Mouse (Mus musculus): Measurements from ENCODE around the gene Dclk1.
"Not testable (repeated sequence)": the region's sequence is repeated elsewhere in the genome, so short reads cannot be mapped to it uniquely, and the experiment has no call there.

Gene Dclk1

DNA sequence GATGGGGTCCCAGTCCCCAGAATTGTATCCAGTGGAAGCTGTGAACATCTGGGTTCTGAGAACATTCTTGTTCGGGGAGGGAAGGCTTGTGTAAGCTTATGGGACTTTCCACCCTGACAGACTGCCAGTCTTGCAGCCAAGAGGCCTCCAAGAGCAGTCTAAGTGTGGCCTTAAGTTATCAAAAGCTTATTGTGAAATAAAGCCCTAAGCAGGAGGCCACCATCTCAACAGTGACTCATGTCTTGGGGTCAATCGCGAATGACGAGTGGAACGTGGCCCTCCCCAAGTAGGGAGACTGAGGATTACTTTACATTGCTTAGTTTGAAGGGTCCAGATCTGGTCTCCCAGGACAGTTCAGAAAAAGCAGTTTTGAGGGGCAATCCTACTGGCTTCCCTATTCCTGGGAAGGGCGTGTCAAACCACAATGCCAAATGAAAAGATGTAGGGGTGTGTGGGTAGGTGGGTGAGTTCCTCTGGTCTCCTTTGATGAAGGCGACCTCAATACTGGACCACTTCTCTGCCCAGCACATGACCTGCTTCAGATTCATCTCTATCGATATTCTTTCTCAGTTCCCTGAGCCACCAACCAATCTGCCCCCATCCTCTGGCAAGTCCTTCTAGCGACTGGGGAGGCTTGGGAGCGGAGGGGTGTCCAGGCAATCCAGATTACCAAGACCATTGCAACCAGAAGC lies at the start of gene Dclk1:
Gene Dclk1, plus strand, starts transcription at position 635 of the 692 bp plus-strand sequence.
- DNase-seq: no peak

DNA sequence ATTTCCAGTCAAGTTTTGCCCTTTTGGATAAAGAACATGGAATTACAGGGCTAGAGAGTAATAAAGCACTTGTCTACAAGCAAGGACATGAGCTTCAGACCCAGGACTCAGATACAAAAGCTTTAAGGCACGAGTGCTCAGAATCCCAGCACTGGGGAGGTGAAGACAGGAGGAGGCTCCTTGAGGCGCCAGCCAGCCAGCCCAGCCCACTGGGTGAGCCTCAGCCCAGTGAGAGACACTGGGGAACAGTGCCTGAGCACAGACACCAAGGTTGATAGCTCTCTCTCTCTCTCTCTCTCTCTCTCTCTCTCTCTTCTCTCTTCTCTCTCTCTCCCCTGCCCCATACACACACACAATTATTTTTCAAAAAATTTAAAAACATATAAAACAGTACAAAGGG lies 48.8 kb upstream of the Dclk1 start:
- no peak for DNase-seq

DNA sequence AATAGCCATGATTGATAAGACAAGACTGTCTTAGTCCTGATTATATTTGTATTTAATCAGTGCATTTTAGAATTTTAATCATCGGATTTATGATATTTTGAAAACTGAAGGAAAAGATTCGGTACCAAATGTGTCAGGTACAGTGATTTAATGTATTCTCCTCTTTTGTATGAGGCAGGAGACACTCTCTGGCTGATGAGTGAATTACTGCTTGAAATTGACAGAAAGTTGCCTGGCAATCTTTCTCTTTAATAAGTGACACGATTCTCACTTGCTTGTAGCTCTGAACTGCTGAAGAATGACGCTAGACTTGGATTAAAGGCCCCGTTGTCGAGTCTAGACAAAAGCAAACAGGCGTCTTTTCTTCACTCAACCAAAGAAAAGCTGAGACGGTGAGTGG lies 47.4 kb upstream of the Dclk1 start:
- DNase-seq: no peak

DNA sequence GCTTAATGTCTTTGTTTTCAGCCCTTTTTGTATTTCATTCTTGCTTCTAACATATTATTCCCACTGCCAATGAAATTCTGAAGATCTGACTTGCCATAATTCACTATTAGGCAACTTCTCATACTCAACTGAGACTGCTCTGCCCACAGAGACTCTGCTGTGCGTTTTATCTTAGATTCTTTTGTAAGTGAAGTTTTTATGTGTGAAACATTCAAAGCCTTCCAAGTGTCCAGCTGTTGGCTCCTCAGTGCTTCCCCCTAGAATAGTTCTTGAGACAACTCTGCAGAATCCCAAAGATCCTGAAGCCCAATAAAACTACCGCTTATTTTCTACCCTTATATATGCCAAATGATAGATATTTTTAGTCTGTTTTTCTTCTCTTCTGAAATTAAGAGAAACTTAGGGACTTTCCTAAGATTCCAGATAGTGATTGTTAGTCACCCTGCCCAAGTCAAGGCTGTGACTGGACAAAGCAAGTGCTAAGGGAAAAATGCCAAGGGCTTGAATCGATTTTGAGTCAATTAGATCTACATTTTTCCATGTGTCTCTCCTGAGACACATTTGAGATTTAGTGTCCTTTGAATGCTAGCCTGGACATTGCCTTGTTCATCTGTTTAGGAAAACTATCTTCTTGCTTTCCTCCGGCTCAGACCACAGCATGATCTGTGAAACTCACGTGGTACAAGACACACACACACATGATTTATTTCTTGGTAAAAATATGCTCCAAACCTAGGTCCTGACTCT lies 46.4 kb upstream of the Dclk1 start:
- no peak for DNase-seq

DNA sequence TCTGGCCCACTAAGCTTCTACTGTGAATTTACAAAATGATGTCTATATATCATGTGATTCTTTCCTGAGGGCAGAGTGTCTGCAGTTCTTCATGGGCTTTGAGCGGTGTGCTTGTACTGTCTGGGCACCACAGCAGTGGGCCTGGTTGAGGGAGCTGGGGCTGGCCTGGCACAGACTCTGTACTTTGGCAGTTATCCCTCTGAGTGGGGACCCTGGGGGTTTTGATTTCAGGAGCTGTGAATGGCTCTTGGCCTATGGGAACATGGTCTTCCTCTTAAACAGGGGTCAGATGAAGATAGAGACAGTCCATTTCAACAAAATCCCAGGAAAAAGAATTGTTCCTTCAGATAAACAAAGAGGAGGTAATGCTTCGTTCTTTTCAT lies 45.8 kb upstream of the Dclk1 start:
- no peak for DNase-seq

DNA sequence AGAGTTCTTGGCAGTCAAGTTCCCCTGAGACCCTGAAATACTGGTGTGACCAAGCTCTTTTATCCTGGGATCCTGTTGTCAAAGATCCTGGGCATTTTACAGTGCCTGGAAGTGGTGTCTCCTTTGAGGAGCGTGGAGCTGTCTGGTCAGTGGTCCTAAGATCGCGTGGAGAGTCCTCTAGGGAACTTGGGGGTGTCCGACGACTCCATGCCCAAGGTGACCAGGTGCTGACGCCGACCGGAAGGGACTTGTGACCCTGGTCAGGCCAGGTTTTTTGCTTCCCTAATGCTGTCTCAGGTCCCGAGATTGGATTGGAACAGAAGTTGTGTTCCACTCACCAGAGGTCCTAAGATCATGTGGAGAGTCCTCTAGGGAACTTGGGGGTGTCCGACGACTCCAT lies 38.5 kb upstream of the Dclk1 start:
- not testable (repeated sequence) for DNase-seq

DNA sequence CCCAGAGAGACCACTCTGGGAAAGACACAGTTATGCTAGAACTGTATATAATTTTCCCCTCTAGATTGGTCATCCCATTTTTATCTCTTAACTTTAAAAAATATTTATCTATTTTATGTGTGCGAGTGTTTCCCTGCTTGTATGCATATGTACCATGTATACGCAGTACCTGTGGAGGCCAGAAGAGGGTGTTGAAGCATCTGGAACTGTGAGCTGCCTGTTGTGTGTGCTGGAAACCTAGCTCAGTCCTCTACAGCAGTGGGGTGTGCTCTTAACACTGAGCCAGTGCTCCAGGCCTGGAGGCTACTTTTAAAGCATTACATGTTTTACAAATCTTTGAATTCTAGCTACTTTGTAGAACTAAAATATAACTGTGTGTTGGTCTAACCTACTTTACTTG lies 35.8 kb upstream of the Dclk1 start:
- DNase-seq: no peak

DNA sequence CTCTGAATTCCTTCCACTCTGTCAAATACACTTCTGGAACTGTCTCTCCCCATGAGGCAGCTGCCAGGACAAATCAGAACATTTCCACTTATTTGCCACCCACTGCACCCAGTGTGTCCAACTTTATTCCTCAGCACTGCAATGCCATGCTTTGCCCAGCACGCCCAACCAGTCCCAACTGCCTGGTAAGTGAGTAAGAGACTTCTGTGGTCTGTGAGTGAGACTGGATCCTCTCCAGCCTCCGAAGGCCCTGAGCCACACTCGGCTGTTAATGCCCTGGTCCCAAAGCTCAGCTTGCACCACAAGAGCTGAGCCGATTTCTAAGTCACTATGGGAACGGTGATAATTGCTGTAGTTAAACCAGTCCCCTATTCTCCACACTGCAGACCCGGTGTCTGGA lies 34.5 kb upstream of the Dclk1 start:
- no peak for DNase-seq

DNA sequence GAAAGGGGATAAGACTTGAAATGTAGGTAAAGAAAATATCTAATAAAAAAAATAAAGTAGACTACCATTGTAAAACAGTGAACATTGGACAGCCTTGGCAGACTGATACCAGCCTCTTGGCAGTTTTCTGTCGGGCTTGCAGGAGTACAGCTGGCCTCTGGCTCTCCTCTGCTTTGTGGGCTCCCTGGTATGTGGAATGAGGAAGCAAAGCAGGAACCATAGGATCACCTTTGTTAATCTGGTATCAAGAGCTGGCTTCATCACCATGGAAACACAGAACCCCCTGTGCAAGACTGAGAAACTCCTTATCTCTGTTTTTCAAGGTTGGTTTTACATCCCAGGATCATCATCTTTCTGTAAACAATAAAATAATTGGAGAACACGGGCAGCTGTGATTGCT lies 29.9 kb upstream of the Dclk1 start:
- no peak for DNase-seq

DNA sequence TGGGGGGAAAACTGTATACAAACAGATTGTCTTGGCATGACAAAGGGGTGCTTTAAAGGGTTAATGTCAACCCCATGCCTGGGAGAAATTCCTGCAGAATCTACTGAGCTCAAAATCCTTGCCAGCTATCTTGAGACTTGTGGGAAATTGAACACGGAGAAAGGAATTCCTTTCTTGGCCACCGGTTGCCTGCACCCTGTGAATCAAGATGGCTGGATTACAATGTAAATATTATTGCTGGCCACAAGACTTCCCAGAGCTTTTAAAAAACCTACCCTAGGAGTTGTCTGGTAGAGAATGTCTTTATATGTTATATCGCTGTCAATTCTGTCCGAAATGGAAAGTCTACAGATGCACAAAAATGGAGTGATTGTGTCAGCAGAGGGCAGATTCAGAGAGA lies 28.4 kb upstream of the Dclk1 start:
- no peak for DNase-seq

DNA sequence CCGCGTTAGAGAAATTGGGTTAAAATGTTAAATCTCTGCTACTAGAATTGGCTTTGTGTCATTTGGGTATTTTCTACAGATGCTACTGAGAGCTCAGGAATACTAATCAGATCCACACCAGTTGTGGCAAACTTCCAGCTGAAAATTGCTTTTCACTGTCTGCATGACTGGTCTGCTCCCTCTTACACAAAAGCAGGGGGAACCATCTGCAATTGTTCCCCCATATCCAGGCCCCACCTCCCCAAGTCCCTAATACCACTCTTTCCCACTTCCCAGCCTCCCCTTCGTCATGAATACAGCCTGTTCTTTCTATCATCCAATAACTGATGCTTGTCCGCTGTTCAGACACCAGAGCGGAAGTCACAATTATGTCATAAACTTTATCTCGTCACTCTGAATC lies 27.8 kb upstream of the Dclk1 start:
- no peak for DNase-seq

DNA sequence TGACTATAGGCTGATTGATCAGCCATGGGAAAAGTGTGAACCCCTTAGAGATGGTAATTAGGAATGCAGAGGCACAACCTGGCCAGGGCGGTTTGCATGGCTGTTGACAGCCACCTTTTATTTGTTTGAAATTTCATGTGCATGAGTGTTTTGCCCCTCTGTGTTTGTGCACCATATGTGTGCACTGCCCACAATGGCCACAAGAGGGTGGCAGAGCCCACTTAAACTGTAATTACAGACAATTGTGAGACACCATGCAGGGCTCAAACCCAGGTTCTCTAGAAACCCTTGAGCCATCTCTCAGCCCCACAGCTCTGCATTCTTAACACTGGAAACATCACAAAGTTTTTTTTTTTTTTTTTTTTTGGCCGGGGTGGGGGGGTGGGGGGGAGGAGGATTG lies 19.7 kb upstream of the Dclk1 start:
- no peak for DNase-seq

DNA sequence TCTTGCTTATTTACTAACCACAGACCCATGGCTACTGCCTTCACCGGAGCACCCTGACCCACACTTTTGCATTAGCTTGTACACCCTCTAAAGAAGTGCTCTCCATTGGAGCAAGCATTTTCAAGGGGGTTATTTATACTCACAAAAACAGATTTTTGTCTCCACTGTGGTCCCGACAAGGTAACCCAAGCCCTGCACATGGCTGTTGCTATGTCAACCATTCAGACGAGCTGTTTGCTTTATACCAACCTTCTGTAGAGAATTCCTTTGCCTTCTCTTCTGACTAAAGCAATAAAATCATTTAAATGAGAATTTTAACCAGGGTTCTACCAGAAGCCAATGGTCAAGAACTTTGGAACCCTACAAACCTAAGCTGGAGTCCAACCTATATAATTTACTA lies 18.3 kb upstream of the Dclk1 start:
- DNase-seq: no peak

DNA sequence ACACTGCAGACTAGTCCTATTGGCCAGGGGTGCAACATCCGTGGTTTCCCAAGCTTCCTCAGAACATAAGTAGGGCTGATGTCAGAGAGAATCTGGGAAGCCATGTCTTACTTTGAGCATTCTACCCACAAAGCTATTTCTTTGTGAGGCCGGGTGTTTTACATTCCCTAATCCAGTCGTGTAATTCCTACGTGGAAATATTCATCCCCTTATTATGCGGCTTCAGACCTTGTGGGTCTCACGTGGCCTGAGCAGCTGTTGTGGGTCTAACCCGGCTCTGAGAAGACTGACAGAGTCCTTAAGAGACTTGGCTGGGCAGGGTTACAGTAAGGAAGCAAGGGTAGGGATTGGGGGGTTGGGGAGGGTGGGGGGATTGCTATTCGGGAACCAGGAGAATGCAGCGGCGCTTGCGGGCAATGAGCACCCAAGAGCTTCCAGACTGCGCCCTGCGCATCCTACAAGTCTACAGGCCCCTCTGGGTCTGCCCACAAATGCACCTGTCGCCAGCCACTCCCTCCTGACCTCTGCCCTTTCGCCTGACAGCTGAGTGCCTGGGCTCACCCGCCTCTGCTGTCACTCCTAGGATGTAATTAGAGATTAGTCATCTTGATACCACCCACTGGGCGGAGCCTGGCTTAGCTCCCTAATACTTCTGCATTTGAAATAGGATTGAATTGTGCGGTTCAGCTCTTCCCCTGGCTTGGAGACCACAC lies 15.5 kb upstream of the Dclk1 start:
- peak; percentile 23 for DNase-seq

DNA sequence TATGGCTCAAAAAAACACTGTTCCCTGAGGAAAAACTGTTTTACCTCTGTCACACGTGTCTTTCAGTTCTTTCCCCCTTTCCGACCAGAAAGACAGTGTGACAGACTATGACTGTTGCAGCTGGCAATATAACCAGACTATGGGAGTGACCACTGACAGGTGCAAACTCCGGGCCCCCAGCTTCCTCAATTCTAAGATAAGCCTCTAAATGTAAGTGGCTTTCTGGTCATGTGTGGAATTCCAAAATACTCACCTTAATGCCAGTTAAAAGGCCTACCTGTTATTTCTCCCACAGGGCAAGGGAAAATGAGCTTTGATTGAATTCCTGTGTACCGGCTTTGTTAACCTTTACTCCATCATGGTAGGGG lies 15.0 kb upstream of the Dclk1 start:
- DNase-seq: no peak

DNA sequence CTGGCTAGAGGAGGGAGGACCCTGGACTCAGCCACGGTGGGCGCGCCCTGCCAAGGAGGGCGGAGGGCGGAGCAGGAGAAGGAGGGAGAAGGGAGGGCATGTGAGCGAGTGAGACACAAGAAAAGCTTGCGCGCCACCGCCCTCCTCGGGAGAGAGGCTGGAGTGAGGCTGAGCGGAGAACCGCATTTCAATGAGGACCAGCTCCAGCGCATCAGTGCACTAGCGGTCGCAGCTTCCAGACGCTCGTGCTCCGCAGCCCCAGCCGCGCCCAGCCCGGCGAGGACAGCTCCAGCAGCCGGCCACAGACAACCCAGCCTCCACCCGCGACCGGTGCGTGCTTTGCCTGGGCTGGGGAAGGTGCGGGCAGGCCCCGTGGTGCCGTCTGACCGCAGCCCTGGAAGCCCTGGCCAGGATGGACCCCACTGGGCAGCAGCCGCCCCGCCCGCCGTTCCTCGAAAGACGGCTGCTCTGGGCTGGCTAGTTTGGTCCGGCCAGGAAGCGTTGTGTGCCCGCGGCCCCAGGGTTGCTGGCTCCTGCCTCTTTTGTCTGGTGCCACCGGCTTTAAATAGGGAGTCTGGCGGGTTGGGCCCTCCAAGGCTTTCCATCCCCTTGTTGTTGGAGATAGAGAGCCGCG lies 375 bp downstream of the Dclk1 start:
- DNase-seq: peak; percentile 85

DNA sequence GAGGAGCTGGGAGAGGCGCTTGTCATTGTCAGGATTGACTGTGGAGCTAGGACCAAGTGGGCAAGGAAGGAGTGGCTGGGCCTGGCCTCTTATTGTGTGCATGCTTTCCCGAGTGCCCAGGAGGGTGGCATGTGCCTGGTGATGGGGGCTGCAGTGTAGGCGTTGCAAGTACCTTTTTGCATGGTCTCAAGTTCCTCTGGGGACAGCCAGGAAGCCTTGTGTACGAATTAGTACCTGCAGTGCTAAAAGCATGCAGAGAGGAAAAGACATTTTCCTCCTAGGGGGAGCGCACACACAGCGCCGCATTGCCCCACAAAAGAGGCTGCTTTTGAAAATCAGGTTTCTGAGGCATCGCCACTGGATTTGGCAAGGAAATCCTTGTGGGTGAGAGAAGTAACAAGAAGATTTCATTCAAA lies 900 bp downstream of the Dclk1 start:
- DNase-seq: no peak

DNA sequence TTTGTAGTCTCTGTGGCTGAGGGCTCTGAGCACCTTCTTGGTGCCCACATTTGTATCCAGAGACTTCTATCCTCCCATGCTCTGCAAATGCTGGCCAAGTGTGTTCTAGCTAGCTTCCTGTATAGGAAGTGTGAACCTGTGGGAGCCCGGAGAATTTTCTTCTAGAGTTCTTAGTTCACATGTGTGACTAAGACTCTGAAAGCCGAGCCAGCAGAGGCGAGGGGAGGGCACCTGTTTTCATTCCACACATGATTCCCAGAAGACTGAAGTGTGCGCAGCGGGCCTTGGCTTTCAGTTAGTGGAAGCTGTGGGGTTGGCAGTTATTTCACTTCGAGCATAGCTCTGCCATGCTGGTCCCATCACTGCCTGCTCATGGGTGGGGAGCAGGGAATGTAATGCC lies 1.9 kb downstream of the Dclk1 start:
- DNase-seq: peak; percentile 44

DNA sequence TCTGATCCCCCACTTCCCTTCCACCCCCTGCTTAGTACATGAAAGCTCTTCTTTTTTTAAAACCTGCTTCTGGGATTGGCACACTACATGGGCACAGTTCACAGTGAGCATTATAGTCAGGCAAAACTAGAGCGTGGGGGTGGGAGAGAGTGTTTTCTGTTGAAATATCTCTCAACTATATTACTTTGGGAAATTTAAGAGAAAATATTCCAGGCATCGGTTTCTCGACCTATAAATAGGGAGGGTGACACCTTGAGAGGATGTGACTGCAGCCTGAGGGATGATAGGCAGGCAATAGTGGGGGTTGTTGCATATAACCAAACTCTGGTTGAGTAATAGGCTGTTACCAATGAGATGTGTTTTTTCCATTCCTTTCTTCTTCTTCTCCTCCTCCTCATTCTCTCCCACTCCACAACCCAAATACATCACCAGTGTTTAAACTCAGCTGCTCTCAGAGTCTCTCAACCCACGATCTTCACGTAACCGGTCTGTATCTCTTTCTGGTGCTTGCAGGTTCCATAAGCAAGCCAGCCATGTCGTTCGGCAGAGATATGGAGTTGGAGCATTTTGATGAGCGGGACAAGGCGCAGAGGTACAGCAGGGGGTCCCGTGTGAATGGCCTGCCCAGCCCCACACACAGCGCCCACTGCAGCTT lies 4.6 kb downstream of the Dclk1 start:
- DNase-seq: no peak

DNA sequence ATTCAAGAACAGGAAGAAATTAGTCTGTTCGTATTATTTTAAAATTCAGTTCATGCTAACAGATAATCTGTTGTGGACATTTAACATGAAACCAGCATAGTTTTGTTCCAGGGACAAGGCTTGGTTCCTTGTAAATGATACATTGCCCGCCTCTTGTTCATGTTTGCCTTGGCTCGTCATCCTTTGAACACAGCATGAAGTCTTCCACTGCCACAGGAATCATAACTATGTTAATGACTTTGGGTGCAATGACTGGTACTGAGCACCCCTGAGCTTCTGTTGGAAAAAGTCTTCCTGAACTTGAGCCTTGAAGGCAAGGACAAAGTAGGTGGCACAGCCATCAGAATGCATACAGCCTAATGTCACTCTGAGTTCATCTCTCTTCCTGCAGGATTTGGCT lies 5.9 kb downstream of the Dclk1 start:
- DNase-seq: no peak

DNA sequence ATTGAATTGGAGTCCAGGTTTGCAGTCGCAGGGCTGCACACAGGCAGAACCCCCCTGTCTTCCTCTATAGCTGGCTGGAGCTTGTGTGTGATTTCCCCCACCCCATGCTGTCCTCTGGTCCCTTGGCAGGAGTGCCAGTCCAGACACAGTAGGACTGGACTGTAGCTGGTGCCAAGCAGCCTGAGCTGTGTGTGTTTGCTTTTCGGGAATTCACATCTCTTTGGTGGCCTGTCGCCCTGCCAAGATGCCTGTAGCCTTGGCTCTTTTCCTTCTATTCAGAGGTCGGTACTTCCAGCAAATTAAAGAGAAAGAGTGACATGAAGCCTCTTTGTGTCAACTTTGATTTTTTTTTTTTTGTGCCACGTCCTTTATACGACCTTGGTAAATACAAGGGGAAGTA lies 6.3 kb downstream of the Dclk1 start:
- peak; percentile 42 for DNase-seq

DNA sequence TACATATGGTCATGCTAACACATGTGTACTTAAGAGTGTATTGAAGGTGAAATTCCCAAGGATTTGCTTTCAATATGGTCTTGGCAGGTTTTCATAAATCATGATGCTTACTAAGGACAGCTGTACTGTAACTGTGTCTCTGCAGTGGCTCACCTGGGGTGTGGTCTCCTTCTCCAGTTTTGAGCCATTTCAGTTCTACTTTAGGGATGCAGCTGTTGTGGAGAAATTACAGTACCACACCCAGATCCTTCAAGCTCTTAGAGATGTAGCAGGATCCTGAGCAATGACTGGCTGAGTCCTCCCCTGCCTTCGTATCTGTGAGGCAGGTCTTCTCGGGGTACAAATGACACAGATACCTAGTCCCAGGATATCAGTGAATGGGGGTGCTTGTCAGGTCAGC lies 8.5 kb downstream of the Dclk1 start:
- no peak for DNase-seq

DNA sequence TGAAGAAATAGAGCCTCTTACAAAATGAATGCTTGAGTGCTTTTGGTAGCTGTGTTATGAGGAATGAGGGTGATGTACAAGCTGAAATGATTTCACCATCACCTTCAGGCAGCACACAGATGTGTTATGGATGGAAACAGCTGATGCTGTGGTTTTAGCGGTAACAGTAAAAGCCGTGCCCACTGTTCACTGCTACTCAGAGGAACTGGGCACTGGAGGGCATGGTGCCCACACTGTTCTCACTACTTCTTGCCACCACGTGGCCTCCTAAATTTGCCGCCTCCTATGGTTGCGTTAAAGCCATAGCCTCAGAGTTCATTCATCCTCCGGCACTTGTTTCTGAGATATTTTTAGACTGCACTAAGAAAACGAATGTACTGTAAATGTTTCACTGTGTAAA lies 18.0 kb downstream of the Dclk1 start:
- no peak for DNase-seq

All from right cerebral cortex, postnatal 14 days (tissue).